Mouse (Mus musculus) neural tube, embryonic 10.5 days (tissue): ENCODE data around the gene Dbx1.

ENCODE experiments used
- DNase-seq: peaks from one replicate; pipeline ENCODE4 v3.0.0-alpha.2; 2017; ENCODE audit warnings: low spot score; ENCODE audit errors: extremely low spot score

The Dbx1 gene

GRCm38 (mm10) chr7:49633375-49633956 lies 3.2 kb downstream of the Dbx1 start:
- peak; percentile 71 for DNase-seq

DNA sequence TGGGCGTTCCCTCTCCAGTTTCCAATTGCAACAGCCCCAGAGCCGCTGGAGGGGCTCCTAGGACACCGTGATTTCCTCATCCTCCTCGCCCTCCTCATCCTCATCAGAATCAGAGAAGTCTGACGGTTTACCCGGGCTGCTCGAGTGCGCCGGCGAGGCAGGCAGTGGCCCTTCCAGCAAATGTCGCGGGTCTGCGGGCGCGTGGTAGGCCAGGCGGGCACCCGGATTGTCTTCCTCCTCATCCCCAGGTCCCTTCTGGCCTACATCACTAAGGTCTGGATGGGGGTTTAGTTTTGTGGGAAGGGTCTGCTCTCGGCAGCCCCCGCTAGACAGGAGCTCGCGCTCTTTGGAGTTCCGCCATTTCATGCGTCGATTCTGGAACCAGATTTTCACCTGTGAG lies 4.3 kb downstream of the Dbx1 start:
- DNase-seq: peak; percentile 55

- DNase-seq: peak; percentile 26
Measured at GRCm38 (mm10) chr7:49631885-49632284, 4.8 kb downstream of the Dbx1 start.

DNA sequence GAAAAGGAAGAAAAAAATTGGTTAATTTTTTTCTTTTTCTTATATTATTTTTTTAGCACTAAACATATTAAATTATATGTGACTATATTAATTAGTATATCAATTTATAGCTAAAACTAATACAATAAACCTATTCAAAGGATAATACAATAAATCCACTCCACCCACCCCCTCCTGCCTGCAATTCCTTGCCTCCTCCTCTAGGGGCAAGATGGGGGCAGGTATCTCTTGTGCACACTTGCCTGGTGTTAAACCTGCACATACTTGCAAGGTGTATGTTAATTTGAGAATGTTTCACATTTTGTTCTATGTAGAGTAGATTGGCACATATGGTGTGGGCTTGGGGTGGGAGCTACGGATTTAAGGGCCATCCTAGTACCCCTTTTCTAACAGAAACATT lies 16.5 kb downstream of the Dbx1 start:
- no peak for DNase-seq

GRCm38 (mm10) chr7:49617087-49617486 lies 19.6 kb downstream of the Dbx1 start:
- no peak for DNase-seq

- peak; percentile 74 for DNase-seq
Measured at GRCm38 (mm10) chr7:49616258-49616735, 20.4 kb downstream of the Dbx1 start.

DNA sequence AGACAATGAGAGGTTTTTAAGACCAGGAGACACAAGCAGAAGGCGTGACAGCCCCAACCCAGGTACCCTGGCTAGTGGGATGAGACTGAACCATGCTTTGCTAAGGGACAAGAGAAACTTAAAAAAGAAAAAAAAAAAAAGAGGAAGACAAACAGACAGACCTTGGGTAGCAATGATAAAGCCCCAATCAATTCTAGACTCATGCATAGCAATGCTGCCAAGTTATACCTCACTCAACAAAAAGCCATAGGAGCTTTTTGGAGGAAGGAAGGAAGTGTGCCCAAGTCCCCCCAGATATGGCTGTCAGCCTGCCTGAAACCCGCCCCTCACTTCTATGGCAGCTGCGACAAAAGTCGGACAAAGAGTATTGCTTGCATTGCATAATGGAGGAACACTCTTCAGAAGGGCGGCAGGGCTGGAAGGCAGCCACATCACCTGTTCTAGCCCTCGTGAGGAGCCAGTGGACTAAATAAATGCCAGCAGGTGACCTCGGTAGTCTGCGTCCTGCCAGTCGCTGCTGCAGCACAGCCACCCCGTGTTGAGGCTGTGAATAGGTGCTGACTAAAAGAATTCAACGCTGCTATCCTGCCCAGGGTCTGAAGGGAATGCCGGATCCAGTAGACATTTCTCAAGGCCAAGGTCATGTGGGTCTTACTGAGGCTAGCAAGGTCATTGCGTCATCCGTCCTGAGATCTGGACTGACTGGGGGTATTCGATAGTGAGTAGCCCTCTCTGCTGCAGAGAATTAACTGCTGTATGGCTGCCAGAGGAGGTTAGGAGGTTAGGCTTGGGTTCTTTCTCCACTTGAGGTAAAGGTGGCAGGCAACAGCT lies 31.5 kb downstream of the Dbx1 start:
- no peak for DNase-seq

DNA sequence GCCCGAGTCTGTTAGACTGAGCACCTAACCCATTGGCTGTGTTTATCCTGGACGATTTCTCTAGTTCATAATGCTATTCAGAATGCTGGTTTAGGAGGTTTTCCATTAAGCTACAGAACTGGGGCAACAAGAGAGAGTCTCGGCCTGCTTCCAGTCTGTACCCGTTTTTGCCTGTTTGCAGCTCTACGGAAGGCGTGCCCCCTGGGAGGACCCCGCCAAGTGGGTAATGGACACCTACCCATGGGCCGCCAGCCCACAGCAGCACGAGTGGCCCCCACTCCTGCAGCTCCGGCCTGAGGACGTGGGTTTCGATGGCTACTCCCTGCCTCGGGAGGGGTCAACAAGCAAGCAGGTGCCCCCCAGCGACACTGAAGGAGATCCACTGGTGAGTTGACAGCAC lies 32.4 kb downstream of the Dbx1 start:
- no peak for DNase-seq

GRCm38 (mm10) chr7:49601191-49601975 lies 35.3 kb downstream of the Dbx1 start:
- peak; percentile 68 for DNase-seq

GRCm38 (mm10) chr7:49599950-49600349 lies 36.7 kb downstream of the Dbx1 start:
- DNase-seq: no peak

- no peak for DNase-seq
Measured at GRCm38 (mm10) chr7:49598225-49598624, 38.4 kb downstream of the Dbx1 start.

- DNase-seq: no peak
Measured at GRCm38 (mm10) chr7:49597776-49598175, 38.9 kb downstream of the Dbx1 start.

GRCm38 (mm10) chr7:49589635-49590034 lies 47.0 kb downstream of the Dbx1 start:
- no peak for DNase-seq

GRCm38 (mm10) chr7:49586530-49587120 lies 50.0 kb downstream of the Dbx1 start:
- DNase-seq: no peak

- DNase-seq: no peak
Measured at GRCm38 (mm10) chr7:49583176-49583575, 53.5 kb downstream of the Dbx1 start.

- DNase-seq: no peak
Measured at GRCm38 (mm10) chr7:49582551-49582950, 54.1 kb downstream of the Dbx1 start.

GRCm38 (mm10) chr7:49581951-49582350 lies 54.7 kb downstream of the Dbx1 start:
- DNase-seq: no peak
